Mouse (Mus musculus) thymus, adult 2 months (tissue): ENCODE measurements around the gene Dnajb8.

ENCODE experiments used
- CTCF ChIP-seq: fragments of 200-500 bp; IDR thresholded peaks from 2 replicates; pipeline ENCODE4 v1.5.1; 2012; ENCODE audit warnings: mild to moderate bottlenecking, control low read depth, low read length, moderate library complexity, borderline replicate concordance; ENCODE audit not compliant: control insufficient read depth, poor library complexity, insufficient read depth; ENCODE audit errors: extremely low read depth
- POLR2A ChIP-seq: fragments of 200-500 bp; IDR thresholded peaks from 2 replicates; pipeline ENCODE4 v1.6.1; 2012; ENCODE audit warnings: mild to moderate bottlenecking, low read length, control low read depth, moderate library complexity; ENCODE audit not compliant: control insufficient read depth, poor library complexity, insufficient read depth; ENCODE audit errors: extremely low read depth

- TF ChIP-seq CTCF (no peak), POLR2A (no peak)
Observed at GRCm38 (mm10) chr6:88299491-88299890, 77.4 kb downstream of the Dnajb8 start.
